Mouse (Mus musculus) small intestine, adult 2 months (tissue): ENCODE results near the gene Reln.

Experiments
- CTCF ChIP-seq: fragments of 200-500 bp; IDR thresholded peaks from 2 replicates; pipeline ENCODE4 v1.5.1; 2012; ENCODE audit warnings: low read depth, mild to moderate bottlenecking, control low read depth, inconsistent platforms, low read length, moderate library complexity, mixed read lengths; ENCODE audit not compliant: insufficient replicate concordance, insufficient read length; ENCODE audit errors: extremely low read depth
- POLR2A ChIP-seq: fragments of 200-500 bp; IDR thresholded peaks from 2 replicates; pipeline ENCODE4 v1.6.1; 2012; ENCODE audit warnings: low read depth, mild to moderate bottlenecking, control low read depth, inconsistent platforms, low read length, moderate library complexity

DNA sequence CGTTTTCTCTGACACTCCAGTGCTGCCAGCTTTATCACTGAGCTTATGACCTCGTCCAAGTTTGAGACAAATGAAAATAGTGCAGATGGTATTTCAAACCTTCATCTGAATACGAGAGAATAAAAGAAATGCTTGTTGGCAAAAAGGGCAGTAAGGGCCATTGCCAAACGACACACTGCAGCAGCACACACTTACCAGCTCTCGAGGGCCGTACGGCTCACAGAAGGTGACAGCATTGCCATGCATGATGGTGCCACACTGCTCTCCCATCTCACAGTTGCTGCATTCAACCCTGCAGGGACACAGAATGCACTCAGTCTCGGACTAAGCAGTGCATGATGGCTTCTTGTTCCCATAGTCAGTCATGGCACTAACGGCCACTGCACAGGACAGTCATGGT is 210.1 kb downstream of the Reln start:
- TF ChIP-seq POLR2A (no peak), CTCF (no peak)
